Mouse (Mus musculus) left cerebral cortex, postnatal 10 days (tissue): ENCODE measurements around the gene 2810459M11Rik. TPM values are rescaled to one million over a fixed set of nuclear protein-coding genes. Genes with fewer than 3 reads are reported as not detected.
A peak's percentile ranks its signal among the peaks of the same experiment; 100 is the strongest.
"Not testable (repeated sequence)": the region's sequence is repeated elsewhere in the genome, so short reads cannot be mapped to it uniquely, and the experiment has no call there.

ENCODE experiments used
- DNase-seq, 2 experiments: peaks; one replicate each; pipeline ENCODE4 v3.0.0; 2021 to 2022; ENCODE audit warnings: low spot score in 2 of 2, mixed read lengths in 1 of 2; ENCODE audit errors: extremely low spot score in 1 of 2
- intact Hi-C: fragments of 180-260 bp; cut with DNase I; formaldehyde crosslinking; loops from one replicate; pipeline ENCODE4 v1.15.1; 2025
- total RNA-seq, 2 experiments: library from RNA; stranded (reverse); gene quantifications; 2 replicates each; pipeline ENCODE4 v1.2.3; 2021

The 2810459M11Rik gene
- 1 to 10 TPM; 4.7 to 8.8 TPM for total RNA-seq

DNA sequence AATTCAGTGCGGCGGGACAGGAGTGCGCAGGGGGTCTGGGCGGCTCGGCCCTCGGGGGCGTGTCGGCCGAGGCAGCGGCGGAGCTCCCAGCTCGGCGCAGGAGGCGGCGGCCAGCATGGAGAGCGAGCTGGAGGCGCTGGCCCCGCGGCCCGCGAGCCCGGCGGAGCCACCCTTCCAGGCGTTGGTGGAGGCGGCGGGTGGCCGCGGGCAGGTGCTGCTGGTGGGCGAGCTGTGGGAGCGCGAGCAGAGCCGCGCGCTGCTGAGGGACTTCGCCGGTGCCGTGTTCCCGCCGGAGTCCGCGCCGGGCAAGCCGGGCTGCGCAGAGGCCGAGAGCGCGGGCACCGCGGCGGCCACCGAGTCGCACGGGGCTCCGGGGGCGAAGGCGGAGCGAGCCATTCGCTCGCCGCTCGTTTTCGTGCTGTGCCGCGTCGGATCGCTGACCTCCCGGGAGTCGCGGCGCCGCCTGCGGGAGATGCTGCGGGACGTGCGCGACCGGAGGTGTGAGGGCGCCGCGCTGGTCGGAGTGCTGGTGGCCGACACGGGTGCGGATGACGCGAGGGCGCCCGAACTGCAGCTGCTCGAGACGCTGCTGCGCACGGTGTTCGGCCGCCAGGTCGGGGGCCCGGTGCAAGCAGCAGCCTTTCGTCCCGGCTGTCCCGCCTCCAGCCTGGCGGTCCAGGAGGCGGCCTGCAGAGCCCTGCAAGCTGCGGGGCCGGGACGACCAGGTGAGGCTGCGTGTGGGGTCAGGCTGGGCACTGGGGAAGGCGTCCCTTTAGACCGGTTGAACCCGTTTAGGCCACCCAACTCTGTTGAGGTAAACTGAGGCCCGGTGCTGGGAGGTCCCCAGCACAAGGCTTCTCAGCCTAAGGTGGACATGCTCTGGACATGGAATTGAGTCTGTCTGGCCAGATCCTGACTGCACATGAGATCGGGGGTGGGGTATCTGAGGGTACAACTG lies at the start of gene 2810459M11Rik:
TSS of gene 2810459M11Rik (plus strand) at position 16 of the 958 bp plus-strand sequence.
- intact Hi-C loops: no loop called here
- peak in 1 of 2 experiments; percentile 72 for DNase-seq

GRCm38 (mm10) chr1:85997221-85997620 lies 48.4 kb upstream of the 2810459M11Rik start:
- no peak for DNase-seq
- intact Hi-C loops: no loop called here

DNA sequence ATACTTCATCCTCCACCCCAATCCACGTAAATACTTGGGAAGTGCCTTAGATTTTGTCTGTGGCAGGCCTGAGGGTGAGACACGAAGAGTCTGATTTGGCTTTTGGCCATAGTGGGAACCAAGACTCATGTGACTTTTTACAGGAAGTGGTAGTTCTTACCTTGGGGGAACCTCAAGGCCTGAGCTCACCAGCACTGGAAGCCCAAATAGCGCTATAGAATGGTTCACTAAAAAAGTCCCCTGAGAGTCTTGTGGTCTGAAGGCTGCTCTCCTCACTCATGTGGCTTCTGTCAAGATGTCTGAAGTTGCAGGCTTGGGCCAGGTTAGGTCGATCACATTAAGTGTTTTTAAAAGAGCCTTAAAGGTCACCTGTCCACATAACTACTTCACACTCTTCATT lies 47.7 kb upstream of the 2810459M11Rik start:
- intact Hi-C loops: no loop called here

GRCm38 (mm10) chr1:85999853-86000570 lies 45.7 kb upstream of the 2810459M11Rik start:
- intact Hi-C loops: no loop called here
- DNase-seq: no peak

More for the DNA sequence above, 47.7 kb upstream of the 2810459M11Rik start:
- DNase-seq: no peak

GRCm38 (mm10) chr1:86005540-86005939 lies 40.1 kb upstream of the 2810459M11Rik start:
- no peak for DNase-seq
- intact Hi-C loops: no loop called here

DNA sequence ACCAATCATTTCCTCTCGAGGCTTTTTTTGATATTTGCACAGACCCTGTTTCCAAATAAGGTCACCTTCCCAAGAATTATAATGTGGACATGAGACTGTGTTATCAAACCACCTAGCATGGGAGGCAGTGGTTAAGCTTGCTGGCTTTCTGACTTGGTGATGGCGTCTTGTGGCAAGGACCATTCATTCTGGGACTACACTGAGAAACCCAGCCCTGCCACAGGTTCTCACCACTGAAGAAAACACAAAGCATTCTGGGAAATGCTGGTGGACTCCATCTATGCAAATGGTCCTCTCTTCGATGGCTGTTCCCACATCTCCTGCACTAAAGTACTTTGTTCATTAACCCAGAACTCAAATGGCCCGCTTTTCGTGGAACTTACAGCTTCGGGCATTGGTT lies 39.6 kb upstream of the 2810459M11Rik start:
- intact Hi-C loops: no loop called here
- DNase-seq: no peak

GRCm38 (mm10) chr1:86007778-86008177 lies 37.9 kb upstream of the 2810459M11Rik start:
- intact Hi-C loops: loop anchor here (2.0 kb wide), 2 partner anchors 73 to 155 kb away; no protein-coding TSS in a partner anchor
- peak; percentile 89 to 94 for DNase-seq

GRCm38 (mm10) chr1:86015758-86016157 lies 29.9 kb upstream of the 2810459M11Rik start:
- DNase-seq, intact Hi-C loops: not testable (repeated sequence)

GRCm38 (mm10) chr1:86016516-86016915 lies 29.1 kb upstream of the 2810459M11Rik start, which contains the start of gene Spata3:
Gene Spata3 (plus strand): TSS chr1:86016816.
- no peak for DNase-seq
- intact Hi-C loops: no loop called here

- intact Hi-C loops: no loop called here
- DNase-seq: peak; percentile 74 to 85
Observed at GRCm38 (mm10) chr1:86018235-86019055, 27.2 kb upstream of the 2810459M11Rik start.

GRCm38 (mm10) chr1:86021365-86021989 lies 24.2 kb upstream of the 2810459M11Rik start:
- intact Hi-C loops: no loop called here
- peak in 1 of 2 experiments; percentile 47 for DNase-seq

- intact Hi-C loops: no loop called here
Observed at GRCm38 (mm10) chr1:86032273-86032987, 13.2 kb upstream of the 2810459M11Rik start.

DNA sequence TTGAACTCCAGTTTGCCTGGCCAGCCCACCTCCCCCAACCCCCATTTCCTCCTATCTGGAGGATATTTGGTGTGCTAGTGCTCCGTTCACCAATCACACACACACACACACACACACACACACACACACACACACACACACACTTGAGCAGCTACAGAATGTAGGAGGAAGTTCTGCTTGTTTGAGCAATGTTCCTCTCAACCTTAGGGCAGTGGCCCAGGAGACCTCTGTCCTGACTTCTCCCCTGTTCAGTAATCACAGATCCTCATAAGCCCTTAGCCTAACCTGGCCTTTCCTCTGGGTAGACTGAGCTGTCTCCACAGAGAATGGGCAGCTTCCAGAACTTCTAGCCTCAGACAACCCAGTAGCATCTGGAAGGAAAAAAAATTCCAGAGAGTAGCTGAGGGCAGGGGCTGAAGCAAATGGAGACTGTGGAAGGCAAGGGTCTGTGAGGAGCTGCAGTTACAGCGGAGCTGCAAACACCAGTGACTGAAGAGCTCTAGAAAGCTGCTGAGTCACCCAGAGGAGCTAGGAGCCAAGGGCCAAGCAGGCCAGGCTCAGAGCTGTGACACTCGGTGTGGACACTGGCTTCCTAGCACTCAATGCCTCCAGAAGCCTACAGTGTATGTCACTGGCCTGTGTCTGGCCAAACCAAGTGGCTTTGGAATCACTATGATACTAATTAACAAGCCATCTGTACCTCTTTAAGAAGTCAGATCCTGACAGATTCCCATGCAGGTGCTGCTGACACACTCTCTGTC lies 7.3 kb upstream of the 2810459M11Rik start:
- intact Hi-C loops: no loop called here
- DNase-seq: no peak

More at GRCm38 (mm10) chr1:86032273-86032987, 13.2 kb upstream of the 2810459M11Rik start:
- peak; percentile 55 to 65 for DNase-seq

GRCm38 (mm10) chr1:86040131-86040530 lies 5.5 kb upstream of the 2810459M11Rik start:
- intact Hi-C loops: no loop called here
- DNase-seq: no peak

GRCm38 (mm10) chr1:86040817-86041216 lies 4.8 kb upstream of the 2810459M11Rik start:
- DNase-seq: no peak

DNA sequence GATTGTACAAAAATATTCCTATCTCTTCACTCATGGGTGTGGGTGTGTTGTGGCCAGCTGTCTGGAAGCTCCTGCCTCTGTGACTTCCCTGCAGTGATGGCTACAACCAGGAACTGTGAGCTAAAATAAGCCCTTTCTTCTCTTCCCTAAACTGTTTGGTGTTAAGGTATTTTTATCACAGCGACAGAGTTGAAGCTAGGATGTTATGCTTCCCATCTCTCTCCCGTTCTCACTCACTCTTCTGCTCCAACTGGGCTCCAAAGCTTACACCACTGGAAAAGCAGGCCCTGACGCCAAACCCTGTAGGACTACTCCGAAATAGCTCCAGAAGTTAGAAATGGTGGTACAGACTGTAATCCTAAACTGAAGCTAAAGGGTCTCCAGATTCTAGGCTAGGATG lies 607 bp upstream of the 2810459M11Rik start:
- no peak for DNase-seq
- intact Hi-C loops: no loop called here

More at GRCm38 (mm10) chr1:86040817-86041216, 4.8 kb upstream of the 2810459M11Rik start:
- intact Hi-C loops: no loop called here
